Mouse (Mus musculus): Measurements from ENCODE around the gene Adarb1. TPM values are rescaled to one million over a fixed set of nuclear protein-coding genes. Genes with fewer than 3 reads are reported as not detected.
A peak's percentile ranks its signal among the peaks of the same experiment; 100 is the strongest.

Adarb1 gene
- polyA plus RNA-seq, 1 experiment from 2014 or later: 4.5 TPM

- H3K4me2 ChIP-seq: no peak overlapping the region
- H3K4me3 ChIP-seq (ENCODE audit: low read depth, low read length): no peak overlapping the region
- H3K27ac ChIP-seq (ENCODE audit: low read depth, low read length): no peak overlapping the region
- no peaks in the 10 kb centered on the region for H3K36me3 ChIP-seq (ENCODE audit: control insufficient read depth, insufficient read depth, low read length)
- no peak overlapping the region for H3K9ac ChIP-seq (ENCODE audit: low read depth, low read length)
- no peaks in the 10 kb centered on the region for H3K27me3 ChIP-seq (replicated peaks; ENCODE audit: control insufficient read depth, insufficient read depth, low read length)
- DNase-seq (ENCODE audit: low spot score) (no peak), ATAC-seq (replicated peaks; ENCODE audit: low FRiP score) (no peak)
- H3K4me1 ChIP-seq (replicated peaks; ENCODE audit: control insufficient read depth, insufficient read depth, low read length): peaks cover 8% of the 10 kb centered on the region
- H3K9me3 ChIP-seq (ENCODE audit: control insufficient read depth, low read length): no peaks in the 10 kb centered on the region
- 75% methylated on average over 11 of the region's 11 CpGs for WGBS
Measured at GRCm38 (mm10) chr10:77243572-77244161, 174.4 kb downstream of the Adarb1 start.

- no peaks in the 10 kb centered on the region for H3K27me3 ChIP-seq (replicated peaks; ENCODE audit: control insufficient read depth, insufficient read depth, low read length)
- WGBS: 70% methylated on average over 14 of the region's 14 CpGs
- no peak overlapping the region for H3K27ac ChIP-seq (ENCODE audit: low read depth, low read length)
- no peak for DNase-seq (ENCODE audit: low spot score)
- no peaks in the 10 kb centered on the region for H3K36me3 ChIP-seq (ENCODE audit: control insufficient read depth, insufficient read depth, low read length)
- H3K4me2 ChIP-seq: peak overlapping the region; percentile 7; the same call in 1 of the 2 replicates
- H3K9me3 ChIP-seq (ENCODE audit: control insufficient read depth, low read length): no peaks in the 10 kb centered on the region
- H3K4me1 ChIP-seq (replicated peaks; ENCODE audit: control insufficient read depth, insufficient read depth, low read length): peaks cover 8% of the 10 kb centered on the region
- no peak for ATAC-seq (replicated peaks; ENCODE audit: low FRiP score)
- no peak overlapping the region for H3K4me3 ChIP-seq (ENCODE audit: low read depth, low read length)
- 0 out of 2 replicates have a peak overlapping the region, but pooled peaks have one; percentile 30 for H3K9ac ChIP-seq (ENCODE audit: low read depth, low read length)
Measured at GRCm38 (mm10) chr10:77242871-77243270, 175.2 kb downstream of the Adarb1 start.

- H3K9me3 ChIP-seq (ENCODE audit: control insufficient read depth, low read length): no peaks in the 10 kb centered on the region
- H3K36me3 ChIP-seq (ENCODE audit: control insufficient read depth, insufficient read depth, low read length): no peaks in the 10 kb centered on the region
- 82% methylated on average over 3 of the region's 3 CpGs for whole genome bisulfite sequencing
- H3K27me3 ChIP-seq (replicated peaks; ENCODE audit: control insufficient read depth, insufficient read depth, low read length): no peaks in the 10 kb centered on the region
- H3K9ac ChIP-seq (ENCODE audit: low read depth, low read length): no peak overlapping the region
- ATAC-seq (replicated peaks; ENCODE audit: low FRiP score): no peak
- H3K27ac ChIP-seq (ENCODE audit: low read depth, low read length): 0 out of 2 replicates have a peak overlapping the region, but pooled peaks have one; percentile 32
- DNase-seq (ENCODE audit: low spot score): no peak
- H3K4me3 ChIP-seq (ENCODE audit: low read depth, low read length): no peak overlapping the region
- no peak overlapping the region for H3K4me2 ChIP-seq
- peaks cover 8% of the 10 kb centered on the region for H3K4me1 ChIP-seq (replicated peaks; ENCODE audit: control insufficient read depth, insufficient read depth, low read length)
Measured at GRCm38 (mm10) chr10:77242396-77242795, 175.7 kb downstream of the Adarb1 start.

- ATAC-seq (replicated peaks; ENCODE audit: low FRiP score) (no peak), DNase-seq (ENCODE audit: low spot score) (no peak)
- Histone ChIP-seq H3K36me3 (ENCODE audit: control insufficient read depth, insufficient read depth, low read length) (no peaks in the 10 kb centered on the region), H3K9me3 (ENCODE audit: control insufficient read depth, low read length) (no peaks in the 10 kb centered on the region), H3K4me1 (replicated peaks; ENCODE audit: control insufficient read depth, insufficient read depth, low read length) (peaks cover 8% of the 10 kb centered on the region), H3K27me3 (replicated peaks; ENCODE audit: control insufficient read depth, insufficient read depth, low read length) (no peaks in the 10 kb centered on the region), H3K27ac (ENCODE audit: low read depth, low read length) (no peak overlapping the region), H3K4me2 (no peak overlapping the region), H3K9ac (ENCODE audit: low read depth, low read length) (no peak overlapping the region), H3K4me3 (ENCODE audit: low read depth, low read length) (no peak overlapping the region)
- 83% methylated on average over 8 of the region's 8 CpGs for WGBS
Measured at GRCm38 (mm10) chr10:77240764-77241163, 177.3 kb downstream of the Adarb1 start.

Other genes with a start within 250 kb of the Adarb1 start
- 66.8 and 71.9 TPM in 2 replicates for gene Pofut2, start 159.1 kb downstream of the Adarb1 start, polyA plus RNA-seq (2014; fragmentation: Nextera tagmentation; extraction: Ambion mirVana)
- gene Fam207a, start 97.5 kb upstream of the Adarb1 start, polyA plus RNA-seq (2014; fragmentation: Nextera tagmentation; extraction: Ambion mirVana): 42.6 and 47.4 TPM in 2 replicates
- 18.6 and 19.1 TPM in 2 replicates for gene Itgb2, start 112.0 kb upstream of the Adarb1 start, polyA plus RNA-seq (2014; fragmentation: Nextera tagmentation; extraction: Ambion mirVana)
- 94.0 and 99.7 TPM in 2 replicates for gene Pttg1ip, start 163.4 kb upstream of the Adarb1 start, polyA plus RNA-seq (2014; fragmentation: Nextera tagmentation; extraction: Ambion mirVana)
- gene Sumo3, start 187.8 kb upstream of the Adarb1 start, polyA plus RNA-seq (2014; fragmentation: Nextera tagmentation; extraction: Ambion mirVana): 249 and 271 TPM in 2 replicates
- gene Gm49325, start 187.9 kb upstream of the Adarb1 start, polyA plus RNA-seq (2014; fragmentation: Nextera tagmentation; extraction: Ambion mirVana): 1.8 and 4.5 TPM in 2 replicates
- 62.1 and 67.9 TPM in 2 replicates for gene Ube2g2, start 204.0 kb upstream of the Adarb1 start, polyA plus RNA-seq (2014; fragmentation: Nextera tagmentation; extraction: Ambion mirVana)

All from liver, embryonic 11.5 days (tissue).